ENCODE assay signal across 11 mouse cellular contexts in the genomic region with DNA sequence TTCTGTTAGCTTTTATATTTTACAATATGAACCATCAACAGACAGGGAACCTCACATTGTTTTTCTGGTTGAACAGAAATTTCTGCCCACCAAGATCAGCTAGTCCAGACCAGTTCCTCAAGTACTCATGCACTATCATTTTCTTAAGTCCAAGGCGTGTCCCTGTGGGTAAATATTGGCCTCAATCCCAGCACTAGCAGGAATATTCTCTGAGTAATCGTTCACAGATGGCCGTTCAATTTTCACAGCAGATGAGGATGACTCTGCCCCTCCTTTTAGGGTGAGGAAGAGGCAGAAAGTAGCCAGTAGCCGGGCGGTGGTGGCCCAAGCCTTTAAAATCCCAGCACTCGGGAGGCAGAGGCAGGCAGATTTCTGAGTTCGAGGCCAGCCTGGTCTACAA. TPM values are rescaled to one million over a fixed set of nuclear protein-coding genes. Genes with fewer than 3 reads are reported as not detected.
DNase-seq lines count a peak whose midpoint lies in the region; ATAC-seq and TF ChIP-seq lines count a peak whose summit lies in the region.
"Had no signal": no experiment of that assay in that cellular context is flagged by ENCODE, and none has a peak within 500 bp of the region (broad histone marks: within the 10 kb centered on the region; RNA-seq: fewer than 3 reads in every experiment).

No protein-coding gene starts in this region.

- WGBS in liver, adult 2 months: 63% methylated on average over 7 of the region's 7 CpGs
- 31% methylated on average over 7 of the region's 7 CpGs for WGBS in bone marrow, adult 2 months
- WGBS in heart, embryonic 16.5 days: 76% methylated on average over 7 of the region's 7 CpGs
- 15% methylated on average over 5 of the region's 7 CpGs for WGBS in macrophage (ENCODE audit: missing documents)

- H3K79me2 ChIP-seq in liver, adult 2 months (ENCODE audit: control insufficient read depth, insufficient read depth, low read length): no peaks in the 10 kb centered on the region
- H3K79me2 ChIP-seq in macrophage (ENCODE audit: inconsistent target): peaks cover 65% of the 10 kb centered on the region

- peak overlapping the region; percentile 70 for H3K4me2 ChIP-seq in heart, embryonic 16.5 days (ENCODE audit: low read depth, low read length)

- no peak for ATAC-seq in heart, embryonic 16.5 days (replicated peaks; ENCODE audit: extremely low read depth, insufficient read depth, low FRiP score)

- peak overlapping the region; percentile 12; the same call in 1 of the 2 replicates for H3K27ac ChIP-seq in liver, adult 2 months (replicated peaks; ENCODE audit: insufficient read depth, low read depth, low read length)
- peak overlapping the region; percentile 55; the same call in 1 of the 2 replicates for H3K27ac ChIP-seq in bone marrow, adult 2 months (ENCODE audit: control insufficient read depth, insufficient read depth, low read depth, low read length, poor library complexity)
- H3K27ac ChIP-seq in heart, embryonic 16.5 days (ENCODE audit: low read length): no peak overlapping the region
- peak overlapping the region; percentile 99 for H3K27ac ChIP-seq in macrophage

- H3K4me3 ChIP-seq in liver, adult 2 months (ENCODE audit: insufficient read depth, low read depth, low read length): no peak overlapping the region
- peak overlapping the region; percentile 29 for H3K4me3 ChIP-seq in bone marrow, adult 2 months (replicated peaks; ENCODE audit: control insufficient read depth, low read depth, low read length)
- no peak overlapping the region for H3K4me3 ChIP-seq in heart, embryonic 16.5 days (ENCODE audit: low read length)
- peak overlapping the region; percentile 88 for H3K4me3 ChIP-seq in macrophage (ENCODE audit: inconsistent target)

- H3K36me3 ChIP-seq in liver, adult 2 months (ENCODE audit: control insufficient read depth, insufficient read depth, low read length): no peaks in the 10 kb centered on the region
- peaks cover 4% of the 10 kb centered on the region for H3K36me3 ChIP-seq in heart, embryonic 16.5 days (ENCODE audit: control insufficient read depth, insufficient read depth)
- H3K36me3 ChIP-seq in macrophage (ENCODE audit: inconsistent target): peaks cover 27% of the 10 kb centered on the region

- no peak for TF ChIP-seq POLR2A in liver, adult 2 months (IDR thresholded peaks at IDR 0.05; ENCODE audit: extremely low read depth, insufficient read depth, low read length)
- TF ChIP-seq POLR2A in bone marrow, adult 2 months (IDR thresholded peaks at IDR 0.05; ENCODE audit: borderline replicate concordance, control insufficient read depth, low read depth, low read length): no peak

- peak; percentile 14 for DNase-seq in liver, adult 2 months (ENCODE audit: extremely low read depth, low read depth, low spot score)
- no peak for DNase-seq in liver
- no peak for DNase-seq in ovary, adult 18-20 months (ENCODE audit: low spot score)
- no peak for DNase-seq in thymus, postnatal 10 days (ENCODE audit: low spot score in 2 of 2)
- DNase-seq in natural killer cell, adult 2 months (ENCODE audit: low spot score in 2 of 2): no peak
- DNase-seq: cerebellum, postnatal 14 days had no signal

- H3K9ac ChIP-seq in liver, adult 2 months (ENCODE audit: low read depth, low read length): no peak overlapping the region
- no peak overlapping the region for H3K9ac ChIP-seq in heart, embryonic 16.5 days (ENCODE audit: low read length)

- H3K9me3 ChIP-seq in heart, embryonic 16.5 days (replicated peaks; ENCODE audit: control insufficient read depth, low read length): no peaks in the 10 kb centered on the region

- 0 out of 2 replicates have a peak, but pooled peaks cover 4% of the 10 kb centered on the region for H3K4me1 ChIP-seq in liver, adult 2 months (ENCODE audit: control insufficient read depth, insufficient read depth, low read length)
- peaks cover 8% of the 10 kb centered on the region for H3K4me1 ChIP-seq in bone marrow, adult 2 months (ENCODE audit: control insufficient read depth, insufficient read depth, low read length)
- H3K4me1 ChIP-seq in heart, embryonic 16.5 days (ENCODE audit: control insufficient read depth, insufficient read depth, low read length): peaks cover 12% of the 10 kb centered on the region

- TF ChIP-seq CTCF in liver, adult 2 months (IDR thresholded peaks at IDR 0.05; ENCODE audit: low read depth, low read length): no peak
- TF ChIP-seq CTCF in bone marrow, adult 2 months (IDR thresholded peaks at IDR 0.05; ENCODE audit: control insufficient read depth, insufficient read depth, low read length): no peak

- no peaks in the 10 kb centered on the region for H3K27me3 ChIP-seq in liver, adult 2 months (ENCODE audit: control insufficient read depth, insufficient read depth, low read length)
- H3K27me3 ChIP-seq in heart, embryonic 16.5 days (ENCODE audit: control insufficient read depth, insufficient read depth, low read length): no peaks in the 10 kb centered on the region

RNA-seq across cellular contexts. Expression of a gene that starts 24.7 kb away (rescaled TPM):
- 91.4 and 132 TPM in 2 replicates for total RNA-seq in liver, adult 2 months (2014; rRNA removed)
- 41.7 and 68.7 TPM in 2 replicates for polyA plus RNA-seq in liver, adult 2 months (2012; rRNA removed)
- 1.3 TPM in 1 of 2 replicates, not detected in the other for polyA plus RNA-seq in bone marrow, adult 2 months (2011; ENCODE audit: insufficient read depth, insufficient read length, low replicate concordance, missing spikeins)
- polyA plus RNA-seq in heart, embryonic 16.5 days (2015; fragmentation: Nextera tagmentation; extraction: Ambion mirVana): not detected in 2 replicates
- total RNA-seq in macrophage (2018; cell fraction: chromatin; rRNA removed): under 1 TPM in 1 of 26 experiments, not detected in 25; 0.58 TPM
- under 1 TPM in 1 of 26 experiments, not detected in 25; 0.03 TPM for total RNA-seq in macrophage (2018; cell fraction: cytosol; rRNA removed)
- total RNA-seq in macrophage (2018; cell fraction: nucleus; rRNA removed): 1 to 10 TPM in 1 of 26 experiments, not detected in 25; 1.1 TPM
- polyA plus RNA-seq in macrophage (2018): not detected in 3 replicates
- total RNA-seq: hematopoietic stem cell, adult 5-6 weeks had no signal

RNA-seq across cellular contexts. Expression of a gene that starts 29.6 kb away (rescaled TPM):
- 2.3 and 2.4 TPM in 2 replicates for total RNA-seq in liver, adult 2 months (2014; rRNA removed)
- 0.12 and 0.24 TPM in 2 replicates for polyA plus RNA-seq in liver, adult 2 months (2012; rRNA removed)
- polyA plus RNA-seq in bone marrow, adult 2 months (2011; ENCODE audit: insufficient read depth, insufficient read length, low replicate concordance, missing spikeins): 42.1 and 61.9 TPM in 2 replicates
- 15.2 and 20.5 TPM in 2 replicates for polyA plus RNA-seq in heart, embryonic 16.5 days (2015; fragmentation: Nextera tagmentation; extraction: Ambion mirVana)
- 10 to 100 TPM in 25 of 26 experiments, 1 to 10 TPM in 1; 7.4 to 79.6 (median 40.6) TPM for total RNA-seq in macrophage (2018; cell fraction: chromatin; rRNA removed)
- 10 to 100 TPM; 36.0 to 74.7 (median 60.7) TPM for total RNA-seq in macrophage (2018; cell fraction: cytosol; rRNA removed)
- total RNA-seq in macrophage (2018; cell fraction: nucleus; rRNA removed): 100 to 1,000 TPM in 2 of 26 experiments, 10 to 100 TPM in 24; 26.5 to 166 (median 46.1) TPM
- 55.9 to 176 TPM (median 125 TPM) in 3 replicates for polyA plus RNA-seq in macrophage (2018)

RNA-seq across cellular contexts. Expression of a gene that starts 58.0 kb away (rescaled TPM):
- 233 and 277 TPM in 2 replicates for total RNA-seq in liver, adult 2 months (2014; rRNA removed)
- polyA plus RNA-seq in liver, adult 2 months (2012; rRNA removed): 54.6 and 56.1 TPM in 2 replicates
- 0.45 and 2.5 TPM in 2 replicates for polyA plus RNA-seq in bone marrow, adult 2 months (2011; ENCODE audit: insufficient read depth, insufficient read length, low replicate concordance, missing spikeins)
- polyA plus RNA-seq in heart, embryonic 16.5 days (2015; fragmentation: Nextera tagmentation; extraction: Ambion mirVana): not detected in 2 replicates
- total RNA-seq in macrophage (2018; cell fraction: chromatin; rRNA removed): not detected
- not detected for total RNA-seq in macrophage (2018; cell fraction: cytosol; rRNA removed)
- not detected for total RNA-seq in macrophage (2018; cell fraction: nucleus; rRNA removed)
- not detected in 3 replicates for polyA plus RNA-seq in macrophage (2018)
- total RNA-seq: hematopoietic stem cell, adult 5-6 weeks; left cerebral cortex, postnatal 14 days had no signal

Comparison
In these comparisons a context has a peak if more than half of its experiments do, and no peak if none do; other contexts are left out.
1. H3K4me3 ChIP-seq: peak in bone marrow, adult 2 months (single experiment) and macrophage (single experiment); none in liver, adult 2 months (single experiment) and heart, embryonic 16.5 days (single experiment).
2. RNA of a gene that starts 24.7 kb away (polyA plus RNA-seq): 41.7 to 68.7 TPM in liver, adult 2 months; 1.3 TPM in bone marrow, adult 2 months, not detected in heart, embryonic 16.5 days and not detected in macrophage; every median in the first group is over 10 times any median in the second.
3. RNA of a gene that starts 29.6 kb away (polyA plus RNA-seq): 55.9 to 176 TPM in macrophage, 42.1 to 61.9 TPM in bone marrow, adult 2 months and 15.2 to 20.5 TPM in heart, embryonic 16.5 days; 0.12 to 0.24 TPM in liver, adult 2 months; every median in the first group is over 10 times any median in the second.
4. RNA of a gene that starts 58.0 kb away (polyA plus RNA-seq): 54.6 to 56.1 TPM in liver, adult 2 months; 0.45 to 2.5 TPM in bone marrow, adult 2 months, not detected in heart, embryonic 16.5 days and not detected in macrophage; every median in the first group is over 10 times any median in the second.